Mouse (Mus musculus): ENCODE data around the gene Usp18.
A peak's percentile ranks its signal among the peaks of the same experiment; 100 is the strongest.

Gene Usp18

GRCm38 (mm10) chr6:121245127-121246036, at the start of gene Usp18:
Gene Usp18, plus strand, starts transcription at chr6:121245906.
- DNase-seq (ENCODE audit: extremely low spot score, low spot score) = peak; percentile 75

- DNase-seq (ENCODE audit: extremely low spot score, low spot score) = no peak
Measured at GRCm38 (mm10) chr6:121197807-121198365, 47.8 kb upstream of the Usp18 start.

- DNase-seq (ENCODE audit: extremely low spot score, low spot score) = no peak
Measured at GRCm38 (mm10) chr6:121200458-121200857, 45.2 kb upstream of the Usp18 start.

GRCm38 (mm10) chr6:121202026-121202425, 43.7 kb upstream of the Usp18 start:
- no peak for DNase-seq (ENCODE audit: extremely low spot score, low spot score)

- DNase-seq (ENCODE audit: extremely low spot score, low spot score) = no peak
Measured at GRCm38 (mm10) chr6:121206481-121206880, 39.2 kb upstream of the Usp18 start.

- no peak for DNase-seq (ENCODE audit: extremely low spot score, low spot score)
Measured at GRCm38 (mm10) chr6:121209584-121209983, 36.1 kb upstream of the Usp18 start.

GRCm38 (mm10) chr6:121210149-121210925, 35.4 kb upstream of the Usp18 start, which contains the start of gene Tuba8:
Gene Tuba8, plus strand, starts transcription at chr6:121210696.
- peak; percentile 62 for DNase-seq (ENCODE audit: extremely low spot score, low spot score)

GRCm38 (mm10) chr6:121210926-121211289, 34.8 kb upstream of the Usp18 start:
- DNase-seq (ENCODE audit: extremely low spot score, low spot score) = no peak

- DNase-seq (ENCODE audit: extremely low spot score, low spot score) = no peak
Measured at GRCm38 (mm10) chr6:121211743-121212142, 34.0 kb upstream of the Usp18 start.

- no peak for DNase-seq (ENCODE audit: extremely low spot score, low spot score)
Measured at GRCm38 (mm10) chr6:121212988-121213387, 32.7 kb upstream of the Usp18 start.

GRCm38 (mm10) chr6:121214221-121214620, 31.5 kb upstream of the Usp18 start:
- no peak for DNase-seq (ENCODE audit: extremely low spot score, low spot score)

- DNase-seq (ENCODE audit: extremely low spot score, low spot score) = no peak
Measured at GRCm38 (mm10) chr6:121214667-121215330, 30.9 kb upstream of the Usp18 start.

- DNase-seq (ENCODE audit: extremely low spot score, low spot score) = no peak
Measured at GRCm38 (mm10) chr6:121215336-121215735, 30.4 kb upstream of the Usp18 start.

GRCm38 (mm10) chr6:121215896-121216295, 29.8 kb upstream of the Usp18 start:
- no peak for DNase-seq (ENCODE audit: extremely low spot score, low spot score)

GRCm38 (mm10) chr6:121216589-121217255, 29.0 kb upstream of the Usp18 start:
- DNase-seq (ENCODE audit: extremely low spot score, low spot score) = no peak

GRCm38 (mm10) chr6:121218002-121218401, 27.7 kb upstream of the Usp18 start:
- DNase-seq (ENCODE audit: extremely low spot score, low spot score) = no peak

- no peak for DNase-seq (ENCODE audit: extremely low spot score, low spot score)
Measured at GRCm38 (mm10) chr6:121219406-121219805, 26.3 kb upstream of the Usp18 start.

GRCm38 (mm10) chr6:121220181-121220580, 25.5 kb upstream of the Usp18 start:
- no peak for DNase-seq (ENCODE audit: extremely low spot score, low spot score)

- DNase-seq (ENCODE audit: extremely low spot score, low spot score) = no peak
Measured at GRCm38 (mm10) chr6:121221876-121222597, 23.7 kb upstream of the Usp18 start.

GRCm38 (mm10) chr6:121223001-121223400, 22.7 kb upstream of the Usp18 start:
- DNase-seq (ENCODE audit: extremely low spot score, low spot score) = no peak
